Mouse (Mus musculus) testis, adult 2 months (tissue): ENCODE results near the gene Gm20388.

ENCODE experiments used
- CTCF ChIP-seq: fragments of 200-500 bp; IDR thresholded peaks from 2 replicates; pipeline ENCODE4 v1.5.1; 2012; ENCODE audit warnings: low read depth, mild to moderate bottlenecking, inconsistent platforms, low read length, moderate library complexity; ENCODE audit not compliant: control insufficient read depth, insufficient read depth, insufficient replicate concordance
- POLR2A ChIP-seq: fragments of 200-500 bp; IDR thresholded peaks from 2 replicates; pipeline ENCODE4 v1.6.1; 2012; ENCODE audit warnings: low read depth, mild to moderate bottlenecking, inconsistent platforms, low read length, moderate library complexity; ENCODE audit not compliant: control insufficient read depth

- no peak for TF ChIP-seq CTCF
- no peak for TF ChIP-seq POLR2A
Measured at GRCm38 (mm10) chr8:123898576-123898975, 3987.9 kb downstream of the Gm20388 start.
